Mouse (Mus musculus) stomach, embryonic 15.5 days (tissue): Measurements from ENCODE around the gene Jak2. TPM values are rescaled to one million over a fixed set of nuclear protein-coding genes. Genes with fewer than 3 reads are reported as not detected.
A peak's percentile ranks its signal among the peaks of the same experiment; 100 is the strongest.

ENCODE experiments used
- ATAC-seq: fragments of 200-750 bp; cut with Nextera tagmentation; 2 replicates; pipeline ENCODE4 v1.8.0; 2017; ENCODE audit warnings: low read depth, moderate number of reproducible peaks, moderate TSS enrichment; ENCODE audit not compliant: insufficient read depth, low FRiP score
- H3K27ac ChIP-seq: fragments of 300-500 bp; sonication (generic); 2 replicates; pipeline ENCODE4 v1.5.1; 2015; ENCODE audit warnings: mild to moderate bottlenecking, inconsistent platforms
- H3K27me3 ChIP-seq: fragments of 300-500 bp; sonication (generic); replicated peaks from 2 replicates; pipeline ENCODE4 v1.6.1; 2015; ENCODE audit warnings: inconsistent platforms
- H3K36me3 ChIP-seq: fragments of 300-500 bp; sonication (generic); 2 replicates; pipeline ENCODE4 v1.6.1; 2015; ENCODE audit warnings: inconsistent platforms
- H3K4me1 ChIP-seq: fragments of 300-500 bp; sonication (generic); 2 replicates; pipeline ENCODE4 v1.6.1; 2015; ENCODE audit warnings: inconsistent platforms
- H3K4me2 ChIP-seq: fragments of 300-500 bp; sonication (generic); 2 replicates; pipeline ENCODE4 v1.6.1; 2015; ENCODE audit warnings: mild to moderate bottlenecking, inconsistent platforms
- H3K4me3 ChIP-seq: fragments of 300-500 bp; sonication (generic); replicated peaks from 2 replicates; pipeline ENCODE4 v1.5.1; 2015; ENCODE audit warnings: inconsistent platforms
- H3K9ac ChIP-seq: fragments of 300-500 bp; sonication (generic); 2 replicates; pipeline ENCODE4 v1.6.1; 2015; ENCODE audit warnings: inconsistent platforms
- H3K9me3 ChIP-seq: fragments of 300-500 bp; sonication (generic); 2 replicates; pipeline ENCODE4 v1.6.1; 2016; ENCODE audit warnings: inconsistent platforms
- WGBS: fragments of 180-500 bp; shearing (Covaris S2); methylation state at CpG from one replicate; pipeline ENCODE4 v1.1.7; 2015; 5-methylcytosine and 5-hydroxymethylcytosine counted together
- polyA plus RNA-seq: library from polyadenylated mRNA; unstranded; fragments of >200 nt; fragmentation: Nextera tagmentation; extraction: Ambion mirVana; gene quantifications from 2 replicates; pipeline ENCODE4 v1.2.1, GENCODE M21; 2015

Jak2 gene
- polyA plus RNA-seq = 10.2 and 10.5 TPM in 2 replicates

DNA sequence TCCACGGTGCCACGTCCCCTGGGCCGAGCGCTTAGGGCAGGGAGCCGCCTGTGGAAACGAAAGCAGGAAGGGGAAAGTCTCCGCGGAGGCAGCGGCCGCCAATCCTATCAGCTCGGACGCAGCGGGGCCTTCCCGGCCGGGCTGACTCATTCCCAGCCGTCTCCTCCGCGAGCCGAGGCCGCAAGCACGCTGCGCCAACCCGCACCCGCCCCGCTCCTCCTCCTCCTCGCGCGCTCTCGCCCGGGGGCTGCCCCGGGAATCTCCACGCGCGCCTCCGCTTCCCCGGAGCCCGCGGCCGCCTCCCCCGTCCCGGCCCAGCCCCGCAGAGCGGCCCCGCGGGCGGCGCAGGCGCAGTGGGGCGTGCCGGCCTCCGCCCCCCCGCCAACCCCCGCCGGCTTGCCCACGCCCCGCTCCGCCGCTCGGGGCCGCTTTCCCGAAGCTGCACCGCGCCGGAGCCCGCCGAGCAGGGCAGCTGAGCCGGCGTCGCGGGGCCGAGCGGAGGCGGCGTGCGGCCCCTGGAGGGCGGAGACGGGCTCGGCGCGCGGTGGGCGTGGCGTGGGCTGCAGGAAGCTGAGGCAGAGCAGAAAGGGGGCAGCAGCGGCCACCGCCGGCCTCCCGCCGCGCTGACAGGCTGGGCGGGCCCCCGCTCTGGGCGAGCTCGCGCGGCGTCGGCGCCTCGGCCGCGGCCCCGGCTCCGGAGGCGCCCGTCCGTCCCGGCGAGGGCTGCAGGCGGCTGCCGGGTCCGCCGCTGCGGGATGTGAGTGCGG, at the start of gene Jak2:
TSS of gene Jak2 (plus strand) at position 638 of the 767 bp plus-strand sequence.
- H3K9me3 ChIP-seq = no peaks in the 10 kb centered on the region
- no peaks in the 10 kb centered on the region for H3K36me3 ChIP-seq
- H3K27ac ChIP-seq = peak within 1 kb of the TSS; percentile 98
- 1% methylated on average over 98 of the region's 114 CpGs for WGBS
- H3K9ac ChIP-seq = peak within 1 kb of the TSS; percentile 99
- peaks cover 23% of the 10 kb centered on the region for H3K4me1 ChIP-seq
- H3K4me3 ChIP-seq = peak within 1 kb of the TSS; percentile 94
- no peaks in the 10 kb centered on the region for H3K27me3 ChIP-seq
- ATAC-seq = peak; percentile 96
- peak within 1 kb of the TSS; percentile 80 for H3K4me2 ChIP-seq

GRCm38 (mm10) chr19:29203337-29203736, 48.3 kb upstream of the Jak2 start:
- Histone ChIP-seq H3K4me3 (no peak overlapping the region), H3K27ac (no peak overlapping the region), H3K36me3 (no peaks in the 10 kb centered on the region), H3K27me3 (no peaks in the 10 kb centered on the region), H3K4me2 (no peak overlapping the region), H3K9ac (no peak overlapping the region), H3K9me3 (no peaks in the 10 kb centered on the region), H3K4me1 (no peaks in the 10 kb centered on the region)
- WGBS = 50% methylated on average over 2 of the region's 2 CpGs
- ATAC-seq = no peak; the same call in 1 of the 2 replicates

- no peaks in the 10 kb centered on the region for H3K9me3 ChIP-seq
- no peak for ATAC-seq
- H3K27ac ChIP-seq = no peak overlapping the region
- no peak overlapping the region for H3K4me2 ChIP-seq
- no peak overlapping the region for H3K4me3 ChIP-seq
- H3K9ac ChIP-seq = no peak overlapping the region
- no peaks in the 10 kb centered on the region for H3K27me3 ChIP-seq
- 71% methylated on average over 4 of the region's 4 CpGs for WGBS
- no peaks in the 10 kb centered on the region for H3K36me3 ChIP-seq
- no peaks in the 10 kb centered on the region for H3K4me1 ChIP-seq
Observed at GRCm38 (mm10) chr19:29204583-29204982, 47.0 kb upstream of the Jak2 start.

- no peak overlapping the region for H3K9ac ChIP-seq
- 81% methylated on average over 2 of the region's 2 CpGs for WGBS
- no peak for ATAC-seq
Observed at GRCm38 (mm10) chr19:29205267-29205666, 46.4 kb upstream of the Jak2 start.

DNA sequence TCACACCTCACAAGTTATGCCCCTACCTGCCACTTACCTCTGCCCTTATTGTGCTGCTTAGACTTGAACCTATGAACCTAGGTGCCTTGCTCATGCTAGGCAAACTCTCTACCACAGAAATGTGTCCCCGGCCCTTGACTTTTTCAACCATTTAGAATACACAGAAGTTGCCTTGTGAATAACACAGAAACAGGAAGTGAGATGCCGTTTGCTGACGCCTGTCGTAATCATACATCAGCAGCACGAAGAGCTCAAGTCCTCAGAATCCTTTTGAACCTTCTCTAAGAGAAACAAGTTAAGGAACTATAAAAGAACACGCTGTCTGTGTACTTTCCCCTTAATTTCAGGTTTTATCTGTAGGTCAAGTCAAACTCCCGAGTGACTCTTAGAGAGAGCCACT, 41.7 kb upstream of the Jak2 start:
- Histone ChIP-seq H3K4me2 (no peak overlapping the region), H3K27me3 (no peaks in the 10 kb centered on the region), H3K36me3 (no peaks in the 10 kb centered on the region), H3K4me3 (no peak overlapping the region), H3K9ac (no peak overlapping the region), H3K9me3 (no peaks in the 10 kb centered on the region), H3K4me1 (no peaks in the 10 kb centered on the region), H3K27ac (no peak overlapping the region)
- ATAC-seq = no peak
- 72% methylated on average over 7 of the region's 7 CpGs for WGBS

More at GRCm38 (mm10) chr19:29205267-29205666, 46.4 kb upstream of the Jak2 start:
- no peaks in the 10 kb centered on the region for H3K36me3 ChIP-seq
- no peaks in the 10 kb centered on the region for H3K9me3 ChIP-seq
- H3K4me2 ChIP-seq = no peak overlapping the region
- H3K27me3 ChIP-seq = no peaks in the 10 kb centered on the region
- no peak overlapping the region for H3K4me3 ChIP-seq
- H3K27ac ChIP-seq = no peak overlapping the region
- H3K4me1 ChIP-seq = no peaks in the 10 kb centered on the region

- Histone ChIP-seq H3K9me3 (no peaks in the 10 kb centered on the region), H3K9ac (no peak overlapping the region), H3K4me1 (no peaks in the 10 kb centered on the region), H3K4me3 (no peak overlapping the region), H3K4me2 (no peak overlapping the region), H3K36me3 (no peaks in the 10 kb centered on the region), H3K27ac (no peak overlapping the region), H3K27me3 (no peaks in the 10 kb centered on the region)
- no peak for ATAC-seq
- WGBS = 92% methylated on average over 9 of the region's 9 CpGs
Observed at GRCm38 (mm10) chr19:29210319-29210718, 41.3 kb upstream of the Jak2 start.

DNA sequence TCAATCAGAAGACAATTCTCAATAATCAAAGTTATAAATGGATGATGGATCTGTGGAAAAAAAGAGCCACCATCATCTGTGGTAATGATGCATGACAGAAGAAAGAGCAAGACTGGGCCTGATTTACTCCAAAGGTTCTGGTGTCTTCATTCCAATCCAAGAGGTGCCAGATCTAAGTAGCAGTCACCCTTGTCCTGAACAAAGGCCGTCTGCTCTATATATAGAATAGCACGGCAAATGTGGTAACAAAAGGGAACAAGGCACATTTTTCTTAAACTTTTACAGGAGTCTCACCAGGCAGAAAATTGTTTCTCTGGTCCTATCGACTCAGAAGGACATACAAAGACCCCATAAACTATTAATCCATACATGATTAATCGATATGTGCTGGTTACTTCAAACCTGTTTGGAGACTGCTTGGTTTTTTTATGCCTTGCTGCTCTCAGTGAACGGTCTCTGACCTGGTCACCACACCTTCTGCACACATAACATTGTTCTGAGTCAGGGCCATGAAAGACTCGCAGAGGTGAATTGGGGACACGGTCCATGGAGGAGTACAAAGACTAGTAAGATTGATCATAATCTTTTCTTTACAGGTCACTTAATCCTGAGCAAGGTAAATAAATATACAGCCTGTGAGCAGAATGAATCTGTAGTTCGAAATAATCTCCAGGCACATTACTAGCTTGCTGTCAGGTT, 35.7 kb upstream of the Jak2 start:
- 56% methylated on average over 8 of the region's 8 CpGs for WGBS
- ATAC-seq = no peak; the same call in 1 of the 2 replicates
- H3K4me3 ChIP-seq = no peak overlapping the region
- no peak overlapping the region for H3K9ac ChIP-seq
- no peaks in the 10 kb centered on the region for H3K36me3 ChIP-seq
- H3K4me2 ChIP-seq = no peak overlapping the region
- no peak overlapping the region for H3K27ac ChIP-seq
- no peaks in the 10 kb centered on the region for H3K27me3 ChIP-seq
- no peaks in the 10 kb centered on the region for H3K9me3 ChIP-seq
- no peaks in the 10 kb centered on the region for H3K4me1 ChIP-seq

GRCm38 (mm10) chr19:29221867-29222266, 29.8 kb upstream of the Jak2 start:
- no peak overlapping the region for H3K4me2 ChIP-seq
- no peaks in the 10 kb centered on the region for H3K4me1 ChIP-seq
- H3K9ac ChIP-seq = no peak overlapping the region
- H3K4me3 ChIP-seq = no peak overlapping the region
- no peaks in the 10 kb centered on the region for H3K27me3 ChIP-seq
- H3K9me3 ChIP-seq = no peaks in the 10 kb centered on the region
- H3K27ac ChIP-seq = no peak overlapping the region
- no peaks in the 10 kb centered on the region for H3K36me3 ChIP-seq
- 68% methylated on average over 4 of the region's 4 CpGs for WGBS
- ATAC-seq = no peak

DNA sequence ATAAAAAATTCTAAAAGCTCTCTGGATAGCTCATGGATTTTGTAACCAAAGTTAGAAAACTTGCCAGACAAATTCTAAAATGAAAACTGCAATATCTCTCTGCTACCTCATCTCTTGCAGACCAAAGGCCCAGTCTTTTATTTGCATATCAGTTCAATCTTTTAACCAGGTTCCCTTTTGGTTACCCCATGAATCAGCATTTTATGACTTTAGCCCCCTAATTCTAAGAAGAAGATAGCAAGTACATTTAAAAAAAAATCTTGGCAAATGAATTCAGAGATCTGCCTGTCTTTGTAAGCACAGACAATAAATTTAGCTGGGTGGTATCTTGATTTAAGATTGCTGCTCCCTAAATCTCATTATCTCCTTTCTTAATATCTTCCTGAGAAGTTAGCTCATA, 26.7 kb upstream of the Jak2 start:
- no peak for ATAC-seq
- H3K4me2 ChIP-seq = no peak overlapping the region
- H3K36me3 ChIP-seq = no peaks in the 10 kb centered on the region
- H3K27me3 ChIP-seq = no peaks in the 10 kb centered on the region
- no peak overlapping the region for H3K27ac ChIP-seq
- H3K4me1 ChIP-seq = no peaks in the 10 kb centered on the region
- no peak overlapping the region for H3K9ac ChIP-seq
- no peak overlapping the region for H3K4me3 ChIP-seq
- H3K9me3 ChIP-seq = no peaks in the 10 kb centered on the region

DNA sequence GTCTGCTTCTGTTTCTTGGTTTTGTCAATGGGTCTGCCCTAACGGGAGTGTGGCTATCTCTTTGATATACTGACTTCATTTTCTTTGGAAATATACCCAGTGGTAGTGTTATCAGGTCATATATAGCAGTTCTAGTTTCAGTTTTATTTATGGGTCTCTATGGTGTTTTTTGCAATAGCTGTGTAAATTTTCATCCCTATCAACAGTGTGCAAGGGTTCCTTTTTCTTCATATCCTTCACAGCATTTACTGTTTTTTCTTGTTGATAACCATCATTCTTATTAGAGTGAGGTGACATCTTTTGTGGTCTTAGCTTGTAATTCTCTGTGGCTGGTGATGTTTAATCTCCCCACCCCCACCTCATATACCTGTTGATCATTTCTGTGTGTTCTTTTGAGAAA, 24.6 kb upstream of the Jak2 start:
- 61% methylated on average over 1 of the region's 1 CpGs for WGBS
- no peaks in the 10 kb centered on the region for H3K36me3 ChIP-seq
- no peaks in the 10 kb centered on the region for H3K9me3 ChIP-seq
- no peak overlapping the region for H3K4me3 ChIP-seq
- H3K27me3 ChIP-seq = no peaks in the 10 kb centered on the region
- H3K27ac ChIP-seq = no peak overlapping the region
- ATAC-seq = no peak
- H3K4me1 ChIP-seq = no peaks in the 10 kb centered on the region
- no peak overlapping the region for H3K9ac ChIP-seq
- H3K4me2 ChIP-seq = no peak overlapping the region

- no peaks in the 10 kb centered on the region for H3K27me3 ChIP-seq
- H3K4me1 ChIP-seq = no peaks in the 10 kb centered on the region
- ATAC-seq = no peak
- WGBS = 62% methylated on average over 9 of the region's 9 CpGs
- H3K36me3 ChIP-seq = no peaks in the 10 kb centered on the region
- no peak overlapping the region for H3K4me3 ChIP-seq
- no peak overlapping the region for H3K27ac ChIP-seq
- no peaks in the 10 kb centered on the region for H3K9me3 ChIP-seq
- H3K4me2 ChIP-seq = no peak overlapping the region
- no peak overlapping the region for H3K9ac ChIP-seq
Observed at GRCm38 (mm10) chr19:29227941-29228590, 23.6 kb upstream of the Jak2 start.

DNA sequence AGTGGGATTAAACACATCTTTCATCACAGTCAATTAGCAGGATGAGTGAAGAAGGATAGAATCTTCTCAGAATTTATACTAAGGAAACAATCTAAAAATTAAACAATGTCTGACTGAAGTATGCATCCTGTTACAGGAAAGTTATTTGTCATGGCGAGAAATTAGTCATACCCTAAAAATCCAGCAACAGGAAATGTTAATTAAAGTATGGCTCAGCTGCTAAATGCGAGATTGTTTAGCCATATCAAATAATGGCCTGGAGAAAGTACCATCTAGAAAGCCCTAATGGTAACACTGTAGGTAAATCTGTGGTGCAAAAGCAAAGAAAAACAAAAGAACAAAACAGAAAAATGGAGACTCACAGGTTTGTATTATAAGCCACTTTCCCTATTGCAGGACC, 22.6 kb upstream of the Jak2 start:
- H3K27ac ChIP-seq = no peak overlapping the region
- H3K36me3 ChIP-seq = no peaks in the 10 kb centered on the region
- H3K9ac ChIP-seq = no peak overlapping the region
- WGBS = 59% methylated on average over 2 of the region's 2 CpGs
- H3K4me1 ChIP-seq = no peaks in the 10 kb centered on the region
- H3K4me3 ChIP-seq = no peak overlapping the region
- no peaks in the 10 kb centered on the region for H3K9me3 ChIP-seq
- H3K4me2 ChIP-seq = no peak overlapping the region
- ATAC-seq = no peak
- no peaks in the 10 kb centered on the region for H3K27me3 ChIP-seq
